Comparison of ENCODE assay signal across 7 mouse cellular contexts in genomic region chr4:81727735-81728581, GRCm38 (mm10).
DNase-seq lines count a peak whose midpoint lies in the region; ATAC-seq lines count a peak whose summit lies in the region.

No protein-coding gene starts in this region.

- H3K27ac ChIP-seq in forebrain, embryonic 12.5 days, result peak overlapping the region; percentile 89
- peak overlapping the region; percentile 90 for H3K27ac ChIP-seq in hindbrain, embryonic 13.5 days
- peak overlapping the region; percentile 56 for H3K27ac ChIP-seq in stomach, embryonic 16.5 days (ENCODE audit: low read length)

- H3K4me2 ChIP-seq in forebrain, embryonic 12.5 days, result peak overlapping the region; percentile 24
- peak overlapping the region; percentile 34 for H3K4me2 ChIP-seq in hindbrain, embryonic 13.5 days
- H3K4me2 ChIP-seq in stomach, embryonic 16.5 days (ENCODE audit: low read depth, low read length), result no peak overlapping the region

- H3K4me3 ChIP-seq in forebrain, embryonic 12.5 days (replicated peaks), result no peak overlapping the region
- H3K4me3 ChIP-seq in hindbrain, embryonic 13.5 days, result no peak overlapping the region
- no peak overlapping the region for H3K4me3 ChIP-seq in stomach, embryonic 16.5 days (replicated peaks; ENCODE audit: low read length)

- H3K9me3 ChIP-seq in forebrain, embryonic 12.5 days, result no peaks in the 10 kb centered on the region
- H3K9me3 ChIP-seq in hindbrain, embryonic 13.5 days, result no peaks in the 10 kb centered on the region
- no peaks in the 10 kb centered on the region for H3K9me3 ChIP-seq in stomach, embryonic 16.5 days (replicated peaks; ENCODE audit: control insufficient read depth, low read length)

- no peaks in the 10 kb centered on the region for H3K36me3 ChIP-seq in forebrain, embryonic 12.5 days (replicated peaks)
- no peaks in the 10 kb centered on the region for H3K36me3 ChIP-seq in hindbrain, embryonic 13.5 days
- no peaks in the 10 kb centered on the region for H3K36me3 ChIP-seq in stomach, embryonic 16.5 days (ENCODE audit: control insufficient read depth, insufficient read depth, low read length)

- ATAC-seq in forebrain, embryonic 12.5 days (ENCODE audit: low FRiP score), result peak; percentile 5; the same call in 1 of the 2 replicates
- ATAC-seq in hindbrain, embryonic 13.5 days (ENCODE audit: low FRiP score), result no peak
- no peak for ATAC-seq in stomach, embryonic 16.5 days (ENCODE audit: insufficient read depth, low FRiP score)

- peaks cover 20% of the 10 kb centered on the region for H3K4me1 ChIP-seq in forebrain, embryonic 12.5 days
- peaks cover 24% of the 10 kb centered on the region for H3K4me1 ChIP-seq in hindbrain, embryonic 13.5 days (replicated peaks)
- H3K4me1 ChIP-seq in stomach, embryonic 16.5 days (ENCODE audit: control insufficient read depth, insufficient read depth, low read length), result no peaks in the 10 kb centered on the region

- 33% methylated on average over 12 of the region's 12 CpGs for WGBS in forebrain, embryonic 12.5 days
- WGBS in hindbrain, embryonic 13.5 days, result 31% methylated on average over 12 of the region's 12 CpGs
- WGBS in stomach, embryonic 16.5 days, result 52% methylated on average over 12 of the region's 12 CpGs

- 0 out of 2 replicates have a peak overlapping the region, but pooled peaks have one; percentile 14 for H3K9ac ChIP-seq in forebrain, embryonic 12.5 days
- H3K9ac ChIP-seq in hindbrain, embryonic 13.5 days, result 0 out of 2 replicates have a peak overlapping the region, but pooled peaks have one; percentile 29
- H3K9ac ChIP-seq in stomach, embryonic 16.5 days (ENCODE audit: low read length), result no peak overlapping the region

- peak; percentile 10 for DNase-seq in right cerebral cortex, adult 18-20 months
- no peak for DNase-seq in right cerebral cortex, postnatal 25 days
- DNase-seq in urinary bladder, postnatal 14 days (ENCODE audit: low spot score), result no peak
- DNase-seq in layer of hippocampus, adult 9-10 months (ENCODE audit: low spot score), result no peak

- H3K27me3 ChIP-seq in forebrain, embryonic 12.5 days, result no peaks in the 10 kb centered on the region
- no peaks in the 10 kb centered on the region for H3K27me3 ChIP-seq in hindbrain, embryonic 13.5 days
- no peaks in the 10 kb centered on the region for H3K27me3 ChIP-seq in stomach, embryonic 16.5 days (ENCODE audit: control insufficient read depth, insufficient read depth, low read length)
